Mouse (Mus musculus) forebrain, embryonic 11.5 days (tissue): ENCODE results near the gene Cenpb. TPM values are rescaled to one million over a fixed set of nuclear protein-coding genes. Genes with fewer than 3 reads are reported as not detected.

ENCODE experiments used
- ATAC-seq: fragments of 200-750 bp; cut with Nextera tagmentation; replicated peaks from 2 replicates; pipeline ENCODE4 v1.8.0; 2017; ENCODE audit warnings: moderate TSS enrichment; ENCODE audit not compliant: low FRiP score
- DNase-seq: peaks from one replicate; pipeline ENCODE4 v3.0.0-alpha.2; 2017; ENCODE audit warnings: low spot score
- H3K27ac ChIP-seq: fragments of 300-500 bp; sonication (generic); 2 replicates; pipeline ENCODE4 v1.5.1; 2014; ENCODE audit warnings: low read depth, low read length
- H3K27me3 ChIP-seq: fragments of 300-500 bp; sonication (generic); 2 replicates; pipeline ENCODE4 v1.6.1; 2014; ENCODE audit warnings: mild to moderate bottlenecking, low read length, mixed read lengths; ENCODE audit not compliant: control insufficient read depth, insufficient read depth
- H3K36me3 ChIP-seq: fragments of 300-500 bp; sonication (generic); 2 replicates; pipeline ENCODE4 v1.6.1; 2014; ENCODE audit warnings: mild to moderate bottlenecking, low read length, moderate library complexity, mixed read lengths; ENCODE audit not compliant: control insufficient read depth, insufficient read depth
- H3K4me1 ChIP-seq: fragments of 300-500 bp; sonication (generic); replicated peaks from 2 replicates; pipeline ENCODE4 v1.6.1; 2014; ENCODE audit warnings: low read length, mixed read lengths; ENCODE audit not compliant: control insufficient read depth, insufficient read depth
- H3K4me2 ChIP-seq: fragments of 300-500 bp; sonication (generic); 2 replicates; pipeline ENCODE4 v1.6.1; 2014; ENCODE audit warnings: low read depth, mild to moderate bottlenecking, low read length, moderate library complexity, mixed read lengths; ENCODE audit not compliant: severe bottlenecking
- H3K4me3 ChIP-seq: fragments of 300-500 bp; sonication (generic); 2 replicates; pipeline ENCODE4 v1.5.1; 2014; ENCODE audit warnings: low read depth, low read length
- H3K9ac ChIP-seq: fragments of 300-500 bp; sonication (generic); 2 replicates; pipeline ENCODE4 v1.6.1; 2014; ENCODE audit warnings: low read length
- H3K9me3 ChIP-seq: fragments of 300-500 bp; sonication (generic); 2 replicates; pipeline ENCODE4 v1.6.1; 2016; ENCODE audit warnings: low read length, mixed read lengths; ENCODE audit not compliant: control insufficient read depth
- WGBS: fragments of 180-500 bp; shearing (Covaris S2); extraction: QIAGEN DNeasy Blood & Tissue Kit; methylation state at CpG from one replicate; pipeline ENCODE4 v1.1.7; 2014; 5-methylcytosine and 5-hydroxymethylcytosine counted together
- polyA plus RNA-seq: library from polyadenylated mRNA; unstranded; fragments of >200 nt; fragmentation: Nextera tagmentation; extraction: Ambion mirVana; gene quantifications from 2 replicates; pipeline ENCODE4 v1.2.1, GENCODE M21; 2014

Cenpb gene
- polyA plus RNA-seq, 1 experiment from 2014 or later = 12.3 TPM

- peaks cover 1% of the 10 kb centered on the region; the same call in 1 of the 2 replicates for H3K4me1 ChIP-seq
- WGBS = 86% methylated on average over 7 of the region's 7 CpGs
- H3K27ac ChIP-seq = no peak overlapping the region
- H3K4me2 ChIP-seq = no peak overlapping the region
- H3K9ac ChIP-seq = no peak overlapping the region
- DNase-seq (no peak), ATAC-seq (no peak)
- no peak overlapping the region for H3K4me3 ChIP-seq
- no peaks in the 10 kb centered on the region for H3K9me3 ChIP-seq
- H3K27me3 ChIP-seq = no peaks in the 10 kb centered on the region
- H3K36me3 ChIP-seq = no peaks in the 10 kb centered on the region; the same call in 1 of the 2 replicates
These were observed 36.3 kb upstream of the Cenpb start for GRCm38 (mm10) chr2:131215941-131216858.

DNA sequence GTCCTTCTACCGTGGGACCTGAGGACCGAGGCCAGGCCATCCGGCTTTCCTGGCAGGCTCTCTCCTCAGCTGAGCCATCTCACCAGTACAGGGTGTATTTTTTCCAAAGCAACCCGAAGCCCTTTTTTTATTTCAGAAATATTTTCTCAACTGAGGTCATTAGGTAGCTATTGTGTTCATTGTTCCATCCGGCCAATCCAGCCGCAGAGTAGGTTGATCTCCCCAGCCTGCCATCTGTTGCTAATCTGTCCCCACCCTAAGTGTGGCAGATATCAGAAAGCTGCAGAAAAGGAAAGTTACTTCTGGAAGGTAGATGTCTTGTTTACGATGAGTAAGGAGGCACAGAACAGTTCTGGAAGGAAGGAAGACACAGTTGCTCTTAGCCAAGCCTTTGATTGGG, 33.9 kb upstream of the Cenpb start:
- peaks cover 5% of the 10 kb centered on the region for H3K4me1 ChIP-seq
- WGBS = 87% methylated on average over 7 of the region's 7 CpGs
- no peak overlapping the region for H3K4me3 ChIP-seq
- H3K4me2 ChIP-seq = no peak overlapping the region
- no peak overlapping the region for H3K9ac ChIP-seq
- no peaks in the 10 kb centered on the region for H3K27me3 ChIP-seq
- H3K36me3 ChIP-seq = no peaks in the 10 kb centered on the region; the same call in 1 of the 2 replicates
- H3K9me3 ChIP-seq = no peaks in the 10 kb centered on the region
- no peak for DNase-seq
- no peak overlapping the region for H3K27ac ChIP-seq
- no peak for ATAC-seq

DNA sequence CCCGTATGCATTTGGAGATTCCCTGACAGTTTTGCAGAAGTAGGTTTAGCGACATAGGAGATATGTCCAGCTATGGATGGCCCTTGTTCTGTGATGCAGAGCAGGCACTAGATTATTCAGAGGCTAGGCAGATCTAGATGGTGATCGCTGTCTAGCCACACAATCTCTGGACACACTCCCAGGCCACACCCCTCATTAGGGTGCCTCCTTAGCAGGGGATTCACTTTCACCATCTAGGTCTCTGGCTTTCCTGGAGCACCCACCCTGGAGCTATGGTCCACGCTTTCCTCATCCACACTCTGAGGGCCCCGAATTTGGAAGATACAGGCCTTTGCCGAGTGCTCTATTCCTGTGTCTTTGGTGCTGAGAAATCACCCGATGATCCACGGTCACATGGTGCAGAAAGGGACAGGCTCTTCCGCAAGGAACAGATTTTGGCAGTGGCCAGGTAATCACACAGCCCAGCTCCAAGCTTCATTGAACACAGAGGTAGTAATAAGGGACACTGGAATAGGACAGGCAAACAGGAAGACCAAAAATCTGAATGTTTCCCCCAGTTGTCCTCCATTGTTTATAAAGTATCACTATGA, 31.3 kb upstream of the Cenpb start:
- peak overlapping the region; percentile 68 for H3K4me2 ChIP-seq
- WGBS = 74% methylated on average over 9 of the region's 9 CpGs
- H3K27ac ChIP-seq = no peak overlapping the region
- no peak for DNase-seq
- H3K9ac ChIP-seq = peak overlapping the region; percentile 77
- ATAC-seq = no peak
- no peaks in the 10 kb centered on the region for H3K9me3 ChIP-seq
- H3K36me3 ChIP-seq = no peaks in the 10 kb centered on the region; the same call in 1 of the 2 replicates
- H3K27me3 ChIP-seq = no peaks in the 10 kb centered on the region
- H3K4me1 ChIP-seq = peaks cover 5% of the 10 kb centered on the region
- peak overlapping the region; percentile 54 for H3K4me3 ChIP-seq

GRCm38 (mm10) chr2:131209969-131210792, 30.3 kb upstream of the Cenpb start:
- DNase-seq (peak; percentile 96), ATAC-seq (peak; percentile 98)
- H3K27me3 ChIP-seq = no peaks in the 10 kb centered on the region
- peak overlapping the region; percentile 64 for H3K27ac ChIP-seq
- H3K9me3 ChIP-seq = no peaks in the 10 kb centered on the region
- peak overlapping the region; percentile 54 for H3K4me3 ChIP-seq
- H3K9ac ChIP-seq = peak overlapping the region; percentile 77
- no peaks in the 10 kb centered on the region; the same call in 1 of the 2 replicates for H3K36me3 ChIP-seq
- peaks cover 5% of the 10 kb centered on the region for H3K4me1 ChIP-seq
- peak overlapping the region; percentile 68 for H3K4me2 ChIP-seq
- 2% methylated on average over 50 of the region's 50 CpGs for WGBS

- H3K36me3 ChIP-seq = no peaks in the 10 kb centered on the region; the same call in 1 of the 2 replicates
- WGBS = 75% methylated on average over 4 of the region's 4 CpGs
- peaks cover 5% of the 10 kb centered on the region for H3K4me1 ChIP-seq
- DNase-seq (no peak), ATAC-seq (no peak)
- H3K9ac ChIP-seq = peak overlapping the region; percentile 77
- no peaks in the 10 kb centered on the region for H3K27me3 ChIP-seq
- H3K4me3 ChIP-seq = peak overlapping the region; percentile 54; the same call in 1 of the 2 replicates
- no peaks in the 10 kb centered on the region for H3K9me3 ChIP-seq
- H3K4me2 ChIP-seq = peak overlapping the region; percentile 68; the same call in 1 of the 2 replicates
- H3K27ac ChIP-seq = no peak overlapping the region
These were observed 29.4 kb upstream of the Cenpb start for GRCm38 (mm10) chr2:131209125-131209795.

DNA sequence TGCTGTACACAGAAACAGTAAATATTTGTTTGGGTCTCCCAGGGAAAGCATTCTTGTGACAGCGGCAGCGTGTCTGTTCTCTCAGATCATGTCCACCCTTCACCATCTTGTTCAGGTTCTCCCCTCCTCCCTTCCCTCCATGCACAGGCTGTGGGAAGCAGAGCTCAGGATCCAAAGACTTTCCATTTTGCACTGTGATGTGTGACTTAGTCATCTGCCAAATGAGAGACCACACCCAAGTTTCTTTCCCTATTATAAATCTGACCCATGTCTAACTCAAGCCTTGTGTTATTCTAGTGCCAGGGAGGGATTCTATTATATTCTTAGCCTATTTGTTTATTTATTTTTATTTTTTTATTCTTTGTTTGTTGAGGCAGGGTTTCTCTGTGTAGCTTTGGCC, 28.5 kb upstream of the Cenpb start:
- no peak for DNase-seq
- Histone ChIP-seq H3K9me3 (no peaks in the 10 kb centered on the region), H3K36me3 (no peaks in the 10 kb centered on the region; the same call in 1 of the 2 replicates), H3K4me1 (peaks cover 5% of the 10 kb centered on the region), H3K27me3 (no peaks in the 10 kb centered on the region), H3K27ac (no peak overlapping the region), H3K9ac (no peak overlapping the region), H3K4me2 (no peak overlapping the region), H3K4me3 (no peak overlapping the region)
- 92% methylated on average over 2 of the region's 2 CpGs for WGBS
- no peak for ATAC-seq

- no peak within 1 kb of the TSS for H3K27ac ChIP-seq
- 86% methylated on average over 4 of the region's 4 CpGs for WGBS
These were observed 26.9 kb upstream of the Cenpb start, which contains the start of gene Ap5s1 for GRCm38 (mm10) chr2:131206778-131207177. TSS of gene Ap5s1 (plus strand) at chr2:131207078.

More at GRCm38 (mm10) chr2:131206778-131207177, 26.9 kb upstream of the Cenpb start, which contains the start of gene Ap5s1:
- no peaks in the 10 kb centered on the region for H3K36me3 ChIP-seq
- no peaks in the 10 kb centered on the region for H3K27me3 ChIP-seq
- H3K9ac ChIP-seq = no peak within 1 kb of the TSS
- H3K4me1 ChIP-seq = peaks cover 5% of the 10 kb centered on the region
- DNase-seq (no peak), ATAC-seq (no peak)
- no peak within 1 kb of the TSS for H3K4me2 ChIP-seq
- H3K9me3 ChIP-seq = no peaks in the 10 kb centered on the region
- H3K4me3 ChIP-seq = no peak within 1 kb of the TSS
